Mouse (Mus musculus) kidney, embryonic 16.5 days (tissue): ENCODE results near the gene Olfr1404. TPM values are rescaled to one million over a fixed set of nuclear protein-coding genes. Genes with fewer than 3 reads are reported as not detected.

ENCODE experiments used
- ATAC-seq: fragments of 200-750 bp; cut with Nextera tagmentation; 2 replicates; pipeline ENCODE4 v1.8.0; 2017; ENCODE audit warnings: moderate TSS enrichment; ENCODE audit not compliant: low FRiP score, low TSS enrichment
- H3K27ac ChIP-seq: fragments of 300-500 bp; sonication (generic); 2 replicates; pipeline ENCODE4 v1.5.1; 2014; ENCODE audit warnings: low read length
- H3K27me3 ChIP-seq: fragments of 300-500 bp; sonication (generic); 2 replicates; pipeline ENCODE4 v1.6.1; 2014; ENCODE audit warnings: low read length, control low read depth, mixed read lengths; ENCODE audit not compliant: insufficient read depth
- H3K36me3 ChIP-seq: fragments of 300-500 bp; sonication (generic); 2 replicates; pipeline ENCODE4 v1.6.1; 2014; ENCODE audit warnings: low read length, control low read depth, mixed read lengths; ENCODE audit not compliant: insufficient read depth
- H3K4me1 ChIP-seq: fragments of 300-500 bp; sonication (generic); 2 replicates; pipeline ENCODE4 v1.6.1; 2014; ENCODE audit warnings: low read length, control low read depth, mixed read lengths; ENCODE audit not compliant: insufficient read depth
- H3K4me2 ChIP-seq: fragments of 300-500 bp; sonication (generic); replicated peaks from 2 replicates; pipeline ENCODE4 v1.6.1; 2014; ENCODE audit warnings: low read depth, low read length
- H3K4me3 ChIP-seq: fragments of 300-500 bp; sonication (generic); 2 replicates; pipeline ENCODE4 v1.5.1; 2014; ENCODE audit warnings: mild to moderate bottlenecking, low read length
- H3K9ac ChIP-seq: fragments of 300-500 bp; sonication (generic); replicated peaks from 2 replicates; pipeline ENCODE4 v1.6.1; 2014; ENCODE audit warnings: low read length
- H3K9me3 ChIP-seq: fragments of 300-500 bp; sonication (generic); 2 replicates; pipeline ENCODE4 v1.6.1; 2016; ENCODE audit warnings: low read length, control low read depth
- polyA plus RNA-seq: library from polyadenylated mRNA; unstranded; fragments of >200 nt; fragmentation: Nextera tagmentation; extraction: Ambion mirVana; gene quantifications from 2 replicates; pipeline ENCODE4 v1.2.1, GENCODE M21; 2015

Gene Olfr1404
- polyA plus RNA-seq, 1 experiment from 2014 or later = not detected

DNA sequence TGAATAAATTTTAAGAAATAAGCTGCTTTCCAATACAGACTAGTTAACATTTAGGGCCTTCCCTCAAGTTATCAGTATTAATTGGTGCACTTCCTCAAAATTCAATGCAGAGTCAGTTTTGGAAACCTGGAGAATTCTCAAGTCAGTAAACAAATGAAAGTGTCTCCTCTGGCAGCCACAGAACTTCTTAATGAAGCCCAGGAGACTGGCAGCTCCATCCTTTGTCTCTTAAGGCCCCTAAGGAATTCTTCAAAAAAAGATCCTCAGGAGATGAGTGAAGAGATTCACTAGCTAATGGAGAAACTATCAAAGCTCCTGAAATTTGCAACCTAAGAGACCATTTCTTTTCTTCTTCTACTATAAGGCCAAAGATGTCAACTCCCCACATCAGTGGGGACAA, 53.5 kb downstream of the Olfr1404 start, which contains the start of gene Olfr418:
TSS of gene Olfr418 (plus strand) at position 301 of the 400 bp plus-strand sequence.
- Histone ChIP-seq H3K27ac (no peak within 1 kb of the TSS), H3K9me3 (no peaks in the 10 kb centered on the region), H3K4me3 (no peak within 1 kb of the TSS), H3K4me1 (no peaks in the 10 kb centered on the region), H3K27me3 (no peaks in the 10 kb centered on the region), H3K36me3 (no peaks in the 10 kb centered on the region), H3K4me2 (no peak within 1 kb of the TSS), H3K9ac (no peak within 1 kb of the TSS)
- no peak for ATAC-seq

Other genes with a start within 250 kb of the Olfr1404 start
- not detected in 2 replicates for gene Olfr1408, start 75.0 kb upstream of the Olfr1404 start, polyA plus RNA-seq
- gene Olfr1406, start 21.8 kb upstream of the Olfr1404 start, polyA plus RNA-seq = not detected in 2 replicates
- not detected in 2 replicates for gene Olfr218, start 14.6 kb upstream of the Olfr1404 start, polyA plus RNA-seq
- not detected in 2 replicates for gene Fcer1a, start 14.8 kb downstream of the Olfr1404 start, polyA plus RNA-seq
- not detected in 2 replicates for gene Olfr418, start 53.6 kb downstream of the Olfr1404 start, polyA plus RNA-seq
- not detected in 2 replicates for gene Mptx2, start 65.4 kb downstream of the Olfr1404 start, polyA plus RNA-seq
- gene Ackr1, start 121.4 kb downstream of the Olfr1404 start, polyA plus RNA-seq = 0.45 and 0.75 TPM in 2 replicates
- 2.3 and 3.5 TPM in 2 replicates for gene Aim2, start 138.5 kb downstream of the Olfr1404 start, polyA plus RNA-seq
- gene Cadm3, start 155.3 kb downstream of the Olfr1404 start, polyA plus RNA-seq = 1.1 and 1.4 TPM in 2 replicates